Mouse (Mus musculus) bone marrow macrophage, adult 2 months (primary cell): Measurements from ENCODE around the gene Tfb2m. TPM values are rescaled to one million over a fixed set of nuclear protein-coding genes. Genes with fewer than 3 reads are reported as not detected.

Experiments used
- H3K27ac ChIP-seq: 2 replicates; pipeline ENCODE4 v1.5.1; 2012; ENCODE audit warnings: low read depth, low read length; ENCODE audit not compliant: insufficient read depth
- H3K4me1 ChIP-seq: 2 replicates; pipeline ENCODE4 v1.6.1; 2012; ENCODE audit warnings: low read length; ENCODE audit not compliant: control insufficient read depth, insufficient read depth
- H3K4me3 ChIP-seq: 2 replicates; pipeline ENCODE4 v1.5.1; 2012; ENCODE audit warnings: mild to moderate bottlenecking, low read length, moderate library complexity; ENCODE audit not compliant: insufficient read depth
- CTCF ChIP-seq: IDR thresholded peaks from 2 replicates; pipeline ENCODE4 v1.5.1; 2012; ENCODE audit warnings: low read depth, mild to moderate bottlenecking, low read length, moderate library complexity
- POLR2A ChIP-seq: IDR thresholded peaks from 2 replicates; pipeline ENCODE4 v1.6.1; 2012; ENCODE audit warnings: mild to moderate bottlenecking, low read depth, low read length, borderline replicate concordance
- polyA plus RNA-seq: library from polyadenylated mRNA; stranded (reverse); fragments of >200 nt; gene quantifications from 2 replicates; pipeline ENCODE4 v1.2.4, GENCODE M21; 2012; ENCODE audit not compliant: missing spikeins, insufficient read depth, insufficient read length

Tfb2m gene
- polyA plus RNA-seq, 1 experiment: 17.1 TPM

DNA sequence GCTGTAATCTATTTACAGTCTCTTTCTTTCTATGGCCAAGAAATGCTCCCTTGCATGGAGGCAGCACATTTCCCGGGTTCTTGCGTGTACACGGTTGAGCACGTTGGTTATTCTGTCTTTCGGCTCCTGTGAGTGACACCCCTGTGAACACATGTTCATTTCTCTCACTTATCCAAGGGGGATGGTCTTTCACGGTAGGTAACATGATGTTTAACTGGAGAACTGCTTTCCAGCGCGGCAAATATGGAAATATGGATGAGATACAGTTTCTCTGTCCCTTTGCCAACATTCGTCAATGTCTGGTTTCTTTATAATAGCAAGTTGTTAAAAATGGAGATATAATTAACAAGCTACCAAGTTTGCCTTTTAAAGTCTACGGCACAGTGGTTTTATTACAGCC is 35.4 kb upstream of the Tfb2m start:
- H3K27ac ChIP-seq: no peak overlapping the region
- peaks cover 7% of the 10 kb centered on the region for H3K4me1 ChIP-seq
- TF ChIP-seq CTCF (no peak), POLR2A (no peak)
- H3K4me3 ChIP-seq: no peak overlapping the region

- H3K27ac ChIP-seq: no peak overlapping the region
- TF ChIP-seq CTCF (no peak), POLR2A (no peak)
- H3K4me3 ChIP-seq: no peak overlapping the region
- H3K4me1 ChIP-seq: peaks cover 5% of the 10 kb centered on the region; the same call in 1 of the 2 replicates
Observed at GRCm38 (mm10) chr1:179580200-179580599, 34.1 kb upstream of the Tfb2m start.

- no peak for TF ChIP-seq POLR2A
- no peak for TF ChIP-seq CTCF
- H3K4me3 ChIP-seq: no peak overlapping the region
- H3K27ac ChIP-seq: no peak overlapping the region
- H3K4me1 ChIP-seq: peaks cover 5% of the 10 kb centered on the region; the same call in 1 of the 2 replicates
Observed at GRCm38 (mm10) chr1:179578625-179579024, 32.6 kb upstream of the Tfb2m start.

DNA sequence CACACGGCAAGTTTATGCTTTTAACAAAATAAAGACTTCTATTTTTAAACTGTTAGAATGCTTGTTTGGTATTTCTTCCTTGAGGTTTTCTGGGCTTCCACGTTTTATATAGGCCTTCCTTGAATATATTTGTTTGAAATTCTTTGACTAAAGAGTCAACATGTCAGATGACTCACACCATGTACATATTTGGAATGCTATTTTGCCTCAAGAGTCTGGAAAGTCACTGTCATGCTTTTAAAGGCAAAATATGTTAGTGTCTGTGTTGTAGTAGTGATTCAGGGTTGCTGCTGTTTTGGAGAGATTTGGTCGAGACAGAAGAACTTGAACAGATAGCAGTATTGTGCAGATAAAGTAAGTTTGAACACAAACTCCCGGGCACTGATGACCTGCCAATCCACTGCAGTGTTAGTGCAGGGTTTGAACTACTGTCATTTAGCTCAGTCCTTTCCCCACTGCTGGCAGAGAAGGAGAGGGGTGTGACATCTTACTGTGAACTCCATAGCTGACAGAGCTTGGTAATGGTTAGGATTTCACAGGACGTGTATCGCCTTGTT is 27.7 kb upstream of the Tfb2m start:
- TF ChIP-seq CTCF (no peak), POLR2A (no peak)
- Histone ChIP-seq H3K4me1 (peaks cover 2% of the 10 kb centered on the region), H3K4me3 (no peak overlapping the region), H3K27ac (no peak overlapping the region)

- no peak overlapping the region for H3K4me3 ChIP-seq
- peaks cover 5% of the 10 kb centered on the region for H3K4me1 ChIP-seq
- no peak overlapping the region for H3K27ac ChIP-seq
- TF ChIP-seq POLR2A (no peak), CTCF (no peak)
Observed at GRCm38 (mm10) chr1:179571686-179572085, 25.6 kb upstream of the Tfb2m start.

DNA sequence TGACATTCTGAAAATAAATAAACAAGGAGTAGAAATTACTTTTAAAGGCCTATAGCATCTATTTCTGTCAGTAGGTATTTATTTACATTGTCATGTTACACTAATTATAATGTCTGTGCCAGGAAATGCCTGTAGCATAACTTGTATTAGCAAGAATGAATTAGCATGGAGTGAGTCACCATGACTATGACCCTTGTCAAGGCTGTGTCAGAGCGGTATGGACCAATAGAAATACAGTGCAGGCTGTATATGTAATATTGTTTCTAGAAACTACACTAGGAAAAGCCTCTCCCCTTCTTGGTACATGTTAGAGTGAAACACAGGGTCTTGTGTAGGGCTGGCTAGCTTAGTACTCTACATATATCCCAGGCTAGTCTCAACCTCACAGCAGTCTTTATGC is 24.4 kb upstream of the Tfb2m start:
- TF ChIP-seq POLR2A (no peak), CTCF (no peak)
- Histone ChIP-seq H3K4me1 (peaks cover 5% of the 10 kb centered on the region), H3K4me3 (no peak overlapping the region), H3K27ac (no peak overlapping the region)

- Histone ChIP-seq H3K27ac (no peak overlapping the region), H3K4me3 (no peak overlapping the region), H3K4me1 (peaks cover 4% of the 10 kb centered on the region)
- no peak for TF ChIP-seq CTCF
Observed at GRCm38 (mm10) chr1:179568690-179569398, 22.8 kb upstream of the Tfb2m start.

- peaks cover 3% of the 10 kb centered on the region for H3K4me1 ChIP-seq
- no peak overlapping the region for H3K27ac ChIP-seq
- TF ChIP-seq POLR2A: no peak
- TF ChIP-seq CTCF: no peak
Observed at GRCm38 (mm10) chr1:179567558-179567957, 21.5 kb upstream of the Tfb2m start.

DNA sequence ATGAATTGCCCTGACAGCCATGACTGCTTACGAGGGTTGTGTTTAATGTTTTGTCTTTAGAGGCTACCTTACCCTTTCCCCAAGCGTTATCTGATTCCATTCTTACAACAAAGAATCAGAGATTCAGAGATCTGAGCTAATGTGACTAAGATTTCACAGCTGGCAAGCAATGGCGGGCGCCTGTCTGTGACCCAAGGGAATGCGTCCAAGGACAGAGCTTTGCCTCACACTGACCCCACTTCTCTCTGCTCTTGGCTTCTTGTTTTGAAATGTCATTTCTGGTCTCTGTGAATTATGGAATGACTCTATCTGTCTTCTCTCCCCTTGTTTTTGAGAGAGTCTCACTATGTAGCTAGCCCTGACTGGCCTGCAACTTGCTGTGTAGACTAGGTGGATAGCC is 17.9 kb upstream of the Tfb2m start:
- H3K27ac ChIP-seq: no peak overlapping the region
- peaks cover 27% of the 10 kb centered on the region for H3K4me1 ChIP-seq
- no peak for TF ChIP-seq POLR2A
- no peak for TF ChIP-seq CTCF
- H3K4me3 ChIP-seq: no peak overlapping the region

More at GRCm38 (mm10) chr1:179567558-179567957, 21.5 kb upstream of the Tfb2m start:
- no peak overlapping the region for H3K4me3 ChIP-seq

GRCm38 (mm10) chr1:179563211-179563610 is 17.1 kb upstream of the Tfb2m start:
- no peak overlapping the region for H3K4me3 ChIP-seq
- TF ChIP-seq CTCF (no peak), POLR2A (no peak)
- peaks cover 27% of the 10 kb centered on the region for H3K4me1 ChIP-seq
- H3K27ac ChIP-seq: no peak overlapping the region
